Mouse (Mus musculus) right cerebral cortex, postnatal 14 days (tissue): ENCODE data around the gene Slitrk6.
A peak's percentile ranks its signal among the peaks of the same experiment; 100 is the strongest.

ENCODE experiments used
- DNase-seq: peaks from one replicate; pipeline ENCODE4 v3.0.0; 2022

Gene Slitrk6

GRCm38 (mm10) chr14:110754484-110755307, at the start of gene Slitrk6:
TSS of gene Slitrk6 (minus strand) at chr14:110755149.
- no peak for DNase-seq

GRCm38 (mm10) chr14:110777546-110777945, 22.6 kb upstream of the Slitrk6 start:
- peak; percentile 20 for DNase-seq

- no peak for DNase-seq
Measured at GRCm38 (mm10) chr14:110770694-110771093, 15.7 kb upstream of the Slitrk6 start.

GRCm38 (mm10) chr14:110762588-110763220, 7.8 kb upstream of the Slitrk6 start:
- no peak for DNase-seq

- DNase-seq, result no peak
Measured at GRCm38 (mm10) chr14:110760909-110761308, 6.0 kb upstream of the Slitrk6 start.

- DNase-seq, result no peak
Measured at GRCm38 (mm10) chr14:110755308-110755650, 330 bp upstream of the Slitrk6 start.

- no peak for DNase-seq
Measured at GRCm38 (mm10) chr14:110739861-110740260, 15.1 kb downstream of the Slitrk6 start.

- no peak for DNase-seq
Measured at GRCm38 (mm10) chr14:110739368-110739767, 15.6 kb downstream of the Slitrk6 start.

GRCm38 (mm10) chr14:110728344-110728910, 26.5 kb downstream of the Slitrk6 start:
- no peak for DNase-seq

GRCm38 (mm10) chr14:110724026-110724576, 30.8 kb downstream of the Slitrk6 start:
- DNase-seq, result no peak
